Mouse (Mus musculus) neutrophil, adult 65 days (primary cell): ENCODE measurements around the gene Pllp. TPM values are rescaled to one million over a fixed set of nuclear protein-coding genes. Genes with fewer than 3 reads are reported as not detected.

Experiments used
- total RNA-seq: library from RNA; stranded (reverse); gene quantifications from 2 replicates; pipeline ENCODE4 v1.2.4, GENCODE M21; 2023

Gene Pllp
- not detected in 2 replicates for total RNA-seq

GRCm38 (mm10) chr8:94695994-94696384, at the start of gene Pllp:
Gene Pllp, minus strand, starts transcription at chr8:94696278.

GRCm38 (mm10) chr8:94745476-94746184, 49.6 kb upstream of the Pllp start, which contains the start of gene Ccl22:
Gene Ccl22, plus strand, starts transcription at chr8:94745590.

GRCm38 (mm10) chr8:94666456-94667308, 29.4 kb downstream of the Pllp start, which contains the start of gene Arl2bp:
Gene Arl2bp, plus strand, starts transcription at chr8:94666600.

Other genes starting within 250 kb of the Pllp start
- 138 and 192 TPM in 2 replicates for gene Cpne2, start 163.3 kb downstream of the Pllp start, total RNA-seq
- 24.1 and 26.2 TPM in 2 replicates for gene Rspry1, start 94.3 kb downstream of the Pllp start, total RNA-seq
- gene Fam192a, start 94.3 kb downstream of the Pllp start, total RNA-seq, result 21.8 and 24.0 TPM in 2 replicates
- 99.9 and 112 TPM in 2 replicates for gene Arl2bp, start 29.7 kb downstream of the Pllp start, total RNA-seq
- not detected in 2 replicates for gene Ccl22, start 49.3 kb upstream of the Pllp start, total RNA-seq
- not detected in 2 replicates for gene Cx3cl1, start 75.7 kb upstream of the Pllp start, total RNA-seq
- not detected in 2 replicates for gene Ccl17, start 114.2 kb upstream of the Pllp start, total RNA-seq
- gene Coq9, start 142.0 kb upstream of the Pllp start, total RNA-seq, result 20.1 and 22.0 TPM in 2 replicates
- gene Ciapin1, start 142.1 kb upstream of the Pllp start, total RNA-seq, result 44.8 and 46.9 TPM in 2 replicates
- gene Polr2c, start 161.2 kb upstream of the Pllp start, total RNA-seq, result 35.4 and 45.1 TPM in 2 replicates
- gene Dok4, start 180.1 kb upstream of the Pllp start, total RNA-seq, result 1.1 and 1.5 TPM in 2 replicates
- 1.8 and 2.9 TPM in 2 replicates for gene Ccdc102a, start 221.8 kb upstream of the Pllp start, total RNA-seq
- 9.5 and 12.4 TPM in 2 replicates for gene Adgrg5, start 227.4 kb upstream of the Pllp start, total RNA-seq